7 mouse cellular contexts compared by ENCODE assay signal in the genomic region with DNA sequence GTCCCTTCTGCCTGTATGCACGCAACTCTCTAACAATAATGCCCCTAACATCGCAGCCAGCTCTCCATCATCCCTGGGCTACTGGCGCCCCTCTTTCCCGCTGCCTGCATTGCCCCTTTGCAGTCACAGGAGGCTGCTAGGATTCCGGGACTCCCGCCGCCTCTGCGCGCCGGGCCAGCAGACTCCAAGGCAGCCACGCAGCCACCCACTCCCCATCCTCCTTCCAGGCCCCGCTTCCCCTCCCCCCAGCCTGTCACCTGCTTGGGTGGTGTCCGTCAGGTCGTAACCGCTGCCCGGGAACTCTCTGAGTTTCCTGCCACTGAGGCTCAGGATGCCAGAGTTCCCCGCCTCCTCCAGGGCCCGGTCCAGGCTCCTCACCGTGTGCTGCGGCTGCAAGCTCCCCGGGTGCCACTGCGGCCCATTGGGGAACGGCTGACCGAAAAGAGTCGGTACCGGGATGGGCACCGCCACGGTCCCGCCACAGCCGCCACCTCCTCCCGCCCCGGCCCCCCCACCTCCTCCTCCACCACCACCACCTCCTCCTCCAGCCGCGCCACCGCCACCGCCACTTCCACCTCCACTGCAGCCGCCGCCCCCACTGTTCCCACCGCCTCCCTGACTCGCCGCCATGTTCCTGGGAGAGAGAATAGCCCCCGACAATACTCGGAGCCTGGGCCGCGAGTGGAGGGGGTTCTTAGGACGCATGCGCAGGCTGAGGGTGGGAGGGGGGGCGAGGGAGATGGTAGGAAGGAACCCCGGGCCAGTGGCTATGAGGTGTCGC. TPM values are rescaled to one million over a fixed set of nuclear protein-coding genes. Genes with fewer than 3 reads are reported as not detected.
DNase-seq lines count a peak whose midpoint lies in the region; ATAC-seq and TF ChIP-seq lines count a peak whose summit lies in the region.

A gene (minus strand): TSS at position 661 of the 781 bp plus-strand sequence.

- no peaks in the 10 kb centered on the region for H3K4me1 ChIP-seq in cortical plate, adult 2 months (ENCODE audit: control insufficient read depth, insufficient read depth, low read length)
- no peaks in the 10 kb centered on the region for H3K4me1 ChIP-seq in intestine, embryonic 16.5 days (ENCODE audit: control insufficient read depth, insufficient read depth, low read length)
- H3K4me1 ChIP-seq in limb, embryonic 14.5 days (ENCODE audit: control insufficient read depth, insufficient read depth, low read length), result no peaks in the 10 kb centered on the region
- no peaks in the 10 kb centered on the region for H3K4me1 ChIP-seq in neural tube, embryonic 11.5 days (ENCODE audit: control insufficient read depth, insufficient read depth, low read length)

- no peak for TF ChIP-seq POLR2A in cortical plate, adult 2 months (IDR thresholded peaks at IDR 0.05; ENCODE audit: extremely low read depth, insufficient read depth, low read length)
- TF ChIP-seq POLR2A in limb, embryonic 14.5 days (IDR thresholded peaks at IDR 0.05; ENCODE audit: borderline replicate concordance, extremely low read depth, insufficient read depth, insufficient read length), result peak; percentile 37; the same call in 1 of the 2 replicates

- intact Hi-C loops in gastrocnemius, postnatal 36 days (cut with DNase I), result no loop called here

- no peaks in the 10 kb centered on the region for H3K27me3 ChIP-seq in intestine, embryonic 16.5 days (replicated peaks; ENCODE audit: control insufficient read depth, insufficient read depth, low read length)
- no peaks in the 10 kb centered on the region for H3K27me3 ChIP-seq in limb, embryonic 14.5 days (ENCODE audit: control insufficient read depth, insufficient read depth, low read length)
- no peaks in the 10 kb centered on the region for H3K27me3 ChIP-seq in neural tube, embryonic 11.5 days (ENCODE audit: control insufficient read depth, insufficient read depth, low read length)

- peak; percentile 83 for ATAC-seq in intestine, embryonic 16.5 days
- peak; percentile 92 for ATAC-seq in limb, embryonic 14.5 days (ENCODE audit: low FRiP score, low read depth)
- ATAC-seq in neural tube, embryonic 11.5 days (ENCODE audit: insufficient read depth, low FRiP score, low TSS enrichment), result peak; percentile 92

- peak within 1 kb of the TSS; percentile 81 for H3K4me3 ChIP-seq in cortical plate, adult 2 months (ENCODE audit: insufficient read depth, low read length)
- H3K4me3 ChIP-seq in intestine, embryonic 16.5 days (ENCODE audit: low read length), result peak within 1 kb of the TSS; percentile 55
- peak within 1 kb of the TSS; percentile 49 for H3K4me3 ChIP-seq in limb, embryonic 14.5 days (replicated peaks; ENCODE audit: low read length)
- peak within 1 kb of the TSS; percentile 47 for H3K4me3 ChIP-seq in neural tube, embryonic 11.5 days (ENCODE audit: low read depth, low read length)

- H3K27ac ChIP-seq in cortical plate, adult 2 months (ENCODE audit: insufficient read depth, low read length), result peak within 1 kb of the TSS; percentile 53
- peak within 1 kb of the TSS; percentile 37 for H3K27ac ChIP-seq in intestine, embryonic 16.5 days (ENCODE audit: low read length)
- peak within 1 kb of the TSS; percentile 82 for H3K27ac ChIP-seq in limb, embryonic 14.5 days (replicated peaks; ENCODE audit: low read depth, low read length)
- peak within 1 kb of the TSS; percentile 70; the same call in 1 of the 2 replicates for H3K27ac ChIP-seq in neural tube, embryonic 11.5 days (ENCODE audit: low read depth, low read length)

- no peaks in the 10 kb centered on the region for H3K9me3 ChIP-seq in intestine, embryonic 16.5 days (ENCODE audit: control insufficient read depth, low read length)
- no peaks in the 10 kb centered on the region for H3K9me3 ChIP-seq in limb, embryonic 14.5 days (ENCODE audit: control insufficient read depth, low read length)
- no peaks in the 10 kb centered on the region for H3K9me3 ChIP-seq in neural tube, embryonic 11.5 days (ENCODE audit: control insufficient read depth, low read length)

- no peaks in the 10 kb centered on the region for H3K36me3 ChIP-seq in intestine, embryonic 16.5 days (ENCODE audit: control insufficient read depth, insufficient read depth, low read length)
- no peaks in the 10 kb centered on the region for H3K36me3 ChIP-seq in limb, embryonic 14.5 days (ENCODE audit: control insufficient read depth, insufficient read depth, low read length)
- no peaks in the 10 kb centered on the region for H3K36me3 ChIP-seq in neural tube, embryonic 11.5 days (ENCODE audit: control insufficient read depth, insufficient read depth, low read length)

- 12% methylated on average over 42 of the region's 50 CpGs for WGBS in intestine, embryonic 16.5 days
- 13% methylated on average over 40 of the region's 50 CpGs for WGBS in limb, embryonic 14.5 days
- 16% methylated on average over 39 of the region's 50 CpGs for WGBS in neural tube, embryonic 11.5 days

- TF ChIP-seq CTCF in cortical plate, adult 2 months (IDR thresholded peaks at IDR 0.05; ENCODE audit: extremely low read depth, insufficient read depth, low read length), result no peak

- H3K4me2 ChIP-seq in intestine, embryonic 16.5 days (ENCODE audit: low read depth, low read length), result peak within 1 kb of the TSS; percentile 52
- H3K4me2 ChIP-seq in limb, embryonic 14.5 days (replicated peaks; ENCODE audit: low read depth, low read length, severe bottlenecking), result peak within 1 kb of the TSS; percentile 46
- H3K4me2 ChIP-seq in neural tube, embryonic 11.5 days (ENCODE audit: low read depth), result peak within 1 kb of the TSS; percentile 42

- peak within 1 kb of the TSS; percentile 69 for H3K9ac ChIP-seq in intestine, embryonic 16.5 days (ENCODE audit: low read depth, low read length)
- H3K9ac ChIP-seq in limb, embryonic 14.5 days (ENCODE audit: low read depth, low read length, severe bottlenecking), result peak within 1 kb of the TSS; percentile 70
- peak within 1 kb of the TSS; percentile 68 for H3K9ac ChIP-seq in neural tube, embryonic 11.5 days (ENCODE audit: low read length)

- DNase-seq in adrenal gland, postnatal 25 days, result peak; percentile 47
- peak; percentile 7 to 13 for DNase-seq in gastrocnemius, postnatal 36 days
- DNase-seq in limb, embryonic 14.5 days (ENCODE audit: low spot score), result peak; percentile 49
- DNase-seq in neural tube, embryonic 11.5 days (ENCODE audit: low spot score), result peak; percentile 71
- peak; percentile 20 for DNase-seq in urinary bladder, adult 2 months (ENCODE audit: low spot score)

RNA-seq across cellular contexts. Expression of the gene that starts here (rescaled TPM):
- 26.9 and 28.7 TPM in 2 replicates for total RNA-seq in adrenal gland, postnatal 25 days (2021)
- 13.6 and 15.6 TPM in 2 replicates for polyA plus RNA-seq in cortical plate, adult 2 months (2012; rRNA removed)
- under 1 TPM; 0.61 to 0.79 TPM for total RNA-seq in gastrocnemius, postnatal 36 days (2021)
- polyA plus RNA-seq in intestine, embryonic 16.5 days (2015; fragmentation: Nextera tagmentation; extraction: Ambion mirVana), result 2.3 and 2.7 TPM in 2 replicates
- polyA plus RNA-seq in limb, embryonic 14.5 days (2012; rRNA removed), result 13.3 and 15.8 TPM in 2 replicates
- 9.6 and 11.0 TPM in 2 replicates for polyA plus RNA-seq in limb, embryonic 14.5 days (2014; fragmentation: Nextera tagmentation; extraction: Ambion mirVana)
- polyA plus RNA-seq in neural tube, embryonic 11.5 days (2014; fragmentation: Nextera tagmentation; extraction: Ambion mirVana), result 9.3 and 11.0 TPM in 2 replicates
- polyA plus RNA-seq in urinary bladder, adult 2 months (2012; rRNA removed), result 19.2 and 23.2 TPM in 2 replicates

Comparison
In these comparisons a context has a peak if more than half of its experiments do, and no peak if none do; other contexts are left out.
1. Peak in every context shown above with its lines: DNase-seq, ATAC-seq, H3K4me3 ChIP-seq and H3K27ac ChIP-seq.
2. RNA of the gene that starts here (total RNA-seq): 26.9 to 28.7 TPM in adrenal gland, postnatal 25 days; 0.61 to 0.79 TPM in gastrocnemius, postnatal 36 days; every median in the first group is over 10 times any median in the second.
3. Peak in DNase-seq in gastrocnemius, postnatal 36 days; RNA of the gene not detected or under 1 TPM.
4. DNase-seq: peak in every context shown above with its lines; median percentile 71 in neural tube, embryonic 11.5 days; 49 in limb, embryonic 14.5 days; 47 in adrenal gland, postnatal 25 days; 20 in urinary bladder, adult 2 months; 10 in gastrocnemius, postnatal 36 days.